Mouse (Mus musculus): ENCODE measurements around the gene Samt3.

DNA sequence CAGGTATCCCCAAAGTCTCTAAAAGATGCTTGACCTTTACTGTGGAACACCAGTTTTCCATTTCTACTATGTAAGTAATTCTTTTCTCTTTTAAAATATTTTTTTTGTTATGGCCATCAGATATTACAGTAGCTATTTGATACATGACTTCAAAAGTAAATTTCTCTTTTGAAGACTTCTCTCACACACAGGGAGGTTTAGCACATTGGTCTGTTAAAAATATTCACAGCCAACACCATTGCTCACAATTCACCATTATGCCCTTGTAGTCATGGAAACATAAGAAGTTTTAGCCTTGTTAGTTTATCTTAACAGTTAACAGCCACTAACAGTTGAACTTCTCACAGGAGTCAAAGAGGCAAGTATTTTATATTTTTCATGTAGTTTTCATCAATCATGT lies at the start of gene Samt3:
- no peak for TF ChIP-seq EP300 (IDR thresholded peaks at IDR 0.05; ENCODE audit: low read depth)
- TF ChIP-seq CTCF (IDR thresholded peaks at IDR 0.05; ENCODE audit: low read depth): no peak
